Mouse (Mus musculus) liver, embryonic 11.5 days (tissue): Measurements from ENCODE around the gene Nkpd1. TPM values are rescaled to one million over a fixed set of nuclear protein-coding genes. Genes with fewer than 3 reads are reported as not detected.

Experiments
- ATAC-seq: fragments of 200-750 bp; cut with Nextera tagmentation; replicated peaks from 2 replicates; pipeline ENCODE4 v1.8.0; 2017; ENCODE audit warnings: moderate number of reproducible peaks, mild to moderate bottlenecking, moderate TSS enrichment, moderate library complexity; ENCODE audit not compliant: low FRiP score
- DNase-seq: peaks from one replicate; pipeline ENCODE4 v3.0.0-alpha.2; 2017; ENCODE audit warnings: low spot score
- H3K27ac ChIP-seq: fragments of 300-500 bp; sonication (generic); 2 replicates; pipeline ENCODE4 v1.5.1; 2014; ENCODE audit warnings: mild to moderate bottlenecking, low read depth, low read length, control low read depth
- H3K27me3 ChIP-seq: fragments of 300-500 bp; sonication (generic); replicated peaks from 2 replicates; pipeline ENCODE4 v1.6.1; 2014; ENCODE audit warnings: low read length, mixed read lengths; ENCODE audit not compliant: control insufficient read depth, insufficient read depth
- H3K36me3 ChIP-seq: fragments of 300-500 bp; sonication (generic); 2 replicates; pipeline ENCODE4 v1.6.1; 2014; ENCODE audit warnings: mild to moderate bottlenecking, low read length, moderate library complexity, mixed read lengths; ENCODE audit not compliant: control insufficient read depth, insufficient read depth
- H3K4me1 ChIP-seq: fragments of 300-500 bp; sonication (generic); replicated peaks from 2 replicates; pipeline ENCODE4 v1.6.1; 2014; ENCODE audit warnings: low read length, mixed read lengths; ENCODE audit not compliant: control insufficient read depth, insufficient read depth
- H3K4me2 ChIP-seq: fragments of 300-500 bp; sonication (generic); 2 replicates; pipeline ENCODE4 v1.6.1; 2014; ENCODE audit warnings: mild to moderate bottlenecking, control low read depth, moderate library complexity
- H3K4me3 ChIP-seq: fragments of 300-500 bp; sonication (generic); 2 replicates; pipeline ENCODE4 v1.5.1; 2014; ENCODE audit warnings: low read depth, low read length, control low read depth
- H3K9ac ChIP-seq: fragments of 300-500 bp; sonication (generic); 2 replicates; pipeline ENCODE4 v1.6.1; 2014; ENCODE audit warnings: low read depth, low read length, control low read depth
- H3K9me3 ChIP-seq: fragments of 300-500 bp; sonication (generic); 2 replicates; pipeline ENCODE4 v1.6.1; 2016; ENCODE audit warnings: low read length, inconsistent platforms, mixed read lengths; ENCODE audit not compliant: control insufficient read depth
- WGBS: fragments of 180-500 bp; shearing (Covaris S2); extraction: QIAGEN DNeasy Blood & Tissue Kit; methylation state at CpG from one replicate; pipeline ENCODE4 v1.1.7; 2014; 5-methylcytosine and 5-hydroxymethylcytosine counted together
- polyA plus RNA-seq: library from polyadenylated mRNA; unstranded; fragments of >200 nt; fragmentation: Nextera tagmentation; extraction: Ambion mirVana; gene quantifications from 2 replicates; pipeline ENCODE4 v1.2.1, GENCODE M21; 2014

Gene Nkpd1
- polyA plus RNA-seq, 1 experiment from 2014 or later, result not detected

GRCm38 (mm10) chr7:19498326-19498725 lies 19.3 kb upstream of the Nkpd1 start:
- DNase-seq (no peak), ATAC-seq (no peak)
- Histone ChIP-seq H3K9me3 (no peaks in the 10 kb centered on the region), H3K27ac (no peak overlapping the region), H3K4me3 (no peak overlapping the region), H3K36me3 (no peaks in the 10 kb centered on the region), H3K27me3 (no peaks in the 10 kb centered on the region), H3K4me1 (peaks cover 8% of the 10 kb centered on the region), H3K4me2 (no peak overlapping the region), H3K9ac (no peak overlapping the region)
- 54% methylated on average over 4 of the region's 4 CpGs for WGBS

- H3K4me1 ChIP-seq, result peaks cover 8% of the 10 kb centered on the region
- 54% methylated on average over 12 of the region's 12 CpGs for WGBS
- no peak overlapping the region for H3K4me2 ChIP-seq
- DNase-seq, result no peak
- no peaks in the 10 kb centered on the region for H3K27me3 ChIP-seq
- no peak overlapping the region for H3K27ac ChIP-seq
- H3K36me3 ChIP-seq, result no peaks in the 10 kb centered on the region
- no peak overlapping the region for H3K4me3 ChIP-seq
- no peaks in the 10 kb centered on the region for H3K9me3 ChIP-seq
- ATAC-seq, result no peak
- H3K9ac ChIP-seq, result no peak overlapping the region
These were observed 16.9 kb upstream of the Nkpd1 start for GRCm38 (mm10) chr7:19500420-19501363.

- no peak overlapping the region for H3K9ac ChIP-seq
- H3K27me3 ChIP-seq, result no peaks in the 10 kb centered on the region
- H3K4me3 ChIP-seq, result no peak overlapping the region
These were observed 16.0 kb upstream of the Nkpd1 start for GRCm38 (mm10) chr7:19501658-19502057.

GRCm38 (mm10) chr7:19503481-19504068 lies 14.1 kb upstream of the Nkpd1 start:
- no peaks in the 10 kb centered on the region for H3K36me3 ChIP-seq
- no peak for DNase-seq
- no peak overlapping the region for H3K4me2 ChIP-seq
- H3K4me1 ChIP-seq, result peaks cover 15% of the 10 kb centered on the region; the same call in 1 of the 2 replicates
- H3K27ac ChIP-seq, result no peak overlapping the region
- H3K9me3 ChIP-seq, result no peaks in the 10 kb centered on the region
- no peak for ATAC-seq
- H3K27me3 ChIP-seq, result no peaks in the 10 kb centered on the region
- 31% methylated on average over 5 of the region's 5 CpGs for WGBS
- no peak overlapping the region for H3K4me3 ChIP-seq
- no peak overlapping the region for H3K9ac ChIP-seq

More at GRCm38 (mm10) chr7:19501658-19502057, 16.0 kb upstream of the Nkpd1 start:
- peaks cover 10% of the 10 kb centered on the region; the same call in 1 of the 2 replicates for H3K4me1 ChIP-seq
- no peak for DNase-seq
- H3K4me2 ChIP-seq, result no peak overlapping the region
- 79% methylated on average over 4 of the region's 4 CpGs for WGBS
- H3K27ac ChIP-seq, result no peak overlapping the region
- ATAC-seq, result no peak
- H3K36me3 ChIP-seq, result no peaks in the 10 kb centered on the region
- no peaks in the 10 kb centered on the region for H3K9me3 ChIP-seq

GRCm38 (mm10) chr7:19506326-19506725 lies 11.3 kb upstream of the Nkpd1 start:
- H3K4me3 ChIP-seq, result peak overlapping the region; percentile 87

GRCm38 (mm10) chr7:19506969-19507611 lies 10.5 kb upstream of the Nkpd1 start:
- ATAC-seq, result peak; percentile 16; the same call in 1 of the 2 replicates
- Histone ChIP-seq H3K27ac (peak overlapping the region; percentile 52), H3K4me1 (peaks cover 13% of the 10 kb centered on the region; the same call in 1 of the 2 replicates), H3K9ac (peak overlapping the region; percentile 94), H3K36me3 (no peaks in the 10 kb centered on the region), H3K4me3 (peak overlapping the region; percentile 87), H3K9me3 (no peaks in the 10 kb centered on the region), H3K27me3 (no peaks in the 10 kb centered on the region), H3K4me2 (peak overlapping the region; percentile 84)
- WGBS, result 2% methylated on average over 71 of the region's 71 CpGs
- DNase-seq, result peak; percentile 74

More at GRCm38 (mm10) chr7:19506326-19506725, 11.3 kb upstream of the Nkpd1 start:
- peak overlapping the region; percentile 15; the same call in 1 of the 2 replicates for H3K27ac ChIP-seq
- no peaks in the 10 kb centered on the region for H3K36me3 ChIP-seq
- peaks cover 13% of the 10 kb centered on the region; the same call in 1 of the 2 replicates for H3K4me1 ChIP-seq
- no peaks in the 10 kb centered on the region for H3K9me3 ChIP-seq
- no peaks in the 10 kb centered on the region for H3K27me3 ChIP-seq
- peak overlapping the region; percentile 84 for H3K4me2 ChIP-seq
- H3K9ac ChIP-seq, result peak overlapping the region; percentile 94
- WGBS, result 21% methylated on average over 6 of the region's 6 CpGs
- no peak for DNase-seq
- no peak for ATAC-seq

GRCm38 (mm10) chr7:19507612-19507981 lies 10.0 kb upstream of the Nkpd1 start:
- peaks cover 13% of the 10 kb centered on the region; the same call in 1 of the 2 replicates for H3K4me1 ChIP-seq
- DNase-seq (no peak), ATAC-seq (no peak)

GRCm38 (mm10) chr7:19508150-19508923 lies 9.3 kb upstream of the Nkpd1 start, which contains the start of the genes Bloc1s3 and Trappc6a:
Gene Bloc1s3 (minus strand): TSS chr7:19508367.
Gene Trappc6a (plus strand): TSS chr7:19508395.
- Histone ChIP-seq H3K4me2 (peak within 1 kb of the TSS; percentile 84), H3K36me3 (no peaks in the 10 kb centered on the region), H3K4me3 (peak within 1 kb of the TSS; percentile 87), H3K27me3 (no peaks in the 10 kb centered on the region), H3K27ac (peak within 1 kb of the TSS; percentile 52), H3K4me1 (peaks cover 13% of the 10 kb centered on the region; the same call in 1 of the 2 replicates), H3K9ac (peak within 1 kb of the TSS; percentile 94), H3K9me3 (no peaks in the 10 kb centered on the region)
- ATAC-seq (peak; percentile 91), DNase-seq (peak; percentile 91)
- under 1% methylated on average over 56 of the region's 56 CpGs for WGBS

More at GRCm38 (mm10) chr7:19507612-19507981, 10.0 kb upstream of the Nkpd1 start:
- Histone ChIP-seq H3K4me3 (peak overlapping the region; percentile 87), H3K9me3 (no peaks in the 10 kb centered on the region), H3K9ac (peak overlapping the region; percentile 94), H3K36me3 (no peaks in the 10 kb centered on the region), H3K27ac (peak overlapping the region; percentile 52), H3K27me3 (no peaks in the 10 kb centered on the region), H3K4me2 (peak overlapping the region; percentile 84)
- WGBS, result 3% methylated on average over 18 of the region's 18 CpGs
